Mouse (Mus musculus): ENCODE measurements around the gene Gm525.
"Not testable (repeated sequence)": the region's sequence is repeated elsewhere in the genome, so short reads cannot be mapped to it uniquely, and the experiment has no call there.

Gene Gm525

DNA sequence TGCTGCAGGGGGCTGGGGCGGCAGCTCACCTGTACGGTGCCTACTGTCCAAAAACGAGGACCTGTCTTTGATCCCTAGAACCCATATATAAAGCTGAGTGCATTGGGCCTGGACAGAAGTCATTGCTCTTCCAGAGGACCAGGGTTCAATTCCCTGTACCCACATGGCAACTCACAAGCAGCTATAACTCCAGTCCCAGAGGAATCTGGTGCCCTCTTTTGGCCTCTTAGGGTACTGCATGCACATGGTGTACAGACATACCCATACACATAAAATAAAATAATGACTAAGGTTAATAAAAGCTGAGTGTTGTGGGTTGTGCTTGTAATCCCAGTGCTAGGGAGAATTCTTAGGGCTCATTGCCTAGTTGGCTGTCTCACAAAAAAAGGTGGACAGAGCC lies 8.3 kb upstream of the Gm525 start:
- no peak for DNase-seq

DNA sequence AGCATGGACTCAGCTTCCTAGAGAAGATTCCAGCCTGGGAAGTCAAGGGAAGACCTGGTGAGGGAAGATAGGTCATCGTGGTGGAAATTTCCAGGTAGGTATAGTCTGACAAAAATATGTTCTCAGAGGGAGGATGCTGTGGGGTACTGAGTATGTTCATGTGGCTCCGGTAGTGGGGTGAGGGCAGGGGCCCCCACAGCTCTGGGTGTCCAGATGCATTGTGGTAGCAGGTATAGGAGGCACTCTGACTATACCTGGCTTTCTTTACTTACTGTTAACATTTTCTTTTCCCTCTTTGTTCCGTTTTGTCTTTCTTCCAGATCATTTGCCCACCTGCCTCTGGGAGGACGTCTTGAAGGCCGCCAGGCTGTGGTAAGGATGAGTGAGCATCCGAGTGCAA lies 7.5 kb upstream of the Gm525 start:
- no peak for DNase-seq

GRCm38 (mm10) chr11:89066750-89067149 lies 6.9 kb upstream of the Gm525 start, which contains the start of gene Dgke:
Gene Dgke, minus strand, starts transcription at chr11:89066850.
- no peak for DNase-seq

GRCm38 (mm10) chr11:89067301-89067822 lies 6.3 kb upstream of the Gm525 start:
- no peak for DNase-seq

DNA sequence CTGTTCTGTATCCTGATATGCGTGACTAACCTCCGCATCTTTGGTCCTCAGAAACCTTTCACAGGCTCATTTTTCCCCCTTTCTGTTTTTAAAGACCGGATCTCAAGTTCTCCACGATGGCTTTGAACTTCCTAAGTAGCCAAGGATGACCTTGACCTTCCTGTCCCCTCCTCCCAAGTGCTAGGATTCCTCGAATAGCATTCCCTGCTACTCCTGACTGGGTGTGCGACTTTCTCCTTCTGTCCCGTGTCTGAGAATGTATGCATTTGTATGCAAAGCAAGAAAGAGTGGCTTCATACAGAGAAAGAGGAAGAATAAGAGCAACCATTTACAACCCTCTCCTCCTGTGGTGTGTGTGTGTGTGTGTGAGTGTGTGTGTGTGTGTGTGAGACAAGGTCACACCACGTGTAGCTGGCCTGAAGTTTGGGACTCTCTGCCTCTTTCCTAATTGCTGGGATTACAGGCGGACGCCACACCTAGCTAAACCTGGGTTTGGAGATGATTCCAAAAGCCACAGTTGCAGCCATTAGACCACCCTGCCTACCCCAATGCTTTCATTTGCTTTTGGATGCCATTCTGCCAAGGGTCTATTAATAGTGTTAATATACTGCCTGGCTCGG lies 5.7 kb upstream of the Gm525 start:
- no peak for DNase-seq

- no peak for DNase-seq
Measured at GRCm38 (mm10) chr11:89068649-89069048, 5.0 kb upstream of the Gm525 start.

DNA sequence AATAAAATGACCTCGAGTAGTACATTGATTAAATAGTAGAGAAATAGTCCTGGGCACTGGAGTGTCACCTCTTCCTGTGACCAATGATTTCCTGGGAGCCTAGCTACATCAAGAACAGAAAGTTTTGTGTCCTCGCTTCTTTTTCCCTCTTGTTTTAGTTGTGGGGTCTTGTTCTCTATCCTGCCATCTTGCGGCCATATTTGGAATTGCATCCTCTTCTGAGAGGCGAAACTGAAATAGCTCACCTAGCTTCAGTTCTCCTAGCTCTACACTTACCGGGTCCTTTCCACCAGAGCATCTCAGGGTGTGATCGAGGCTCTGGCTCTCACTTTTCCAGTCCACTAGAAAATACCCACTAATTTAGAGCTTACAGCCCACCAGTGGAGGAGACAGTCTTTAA lies 4.3 kb upstream of the Gm525 start:
- peak; percentile 64 for DNase-seq

DNA sequence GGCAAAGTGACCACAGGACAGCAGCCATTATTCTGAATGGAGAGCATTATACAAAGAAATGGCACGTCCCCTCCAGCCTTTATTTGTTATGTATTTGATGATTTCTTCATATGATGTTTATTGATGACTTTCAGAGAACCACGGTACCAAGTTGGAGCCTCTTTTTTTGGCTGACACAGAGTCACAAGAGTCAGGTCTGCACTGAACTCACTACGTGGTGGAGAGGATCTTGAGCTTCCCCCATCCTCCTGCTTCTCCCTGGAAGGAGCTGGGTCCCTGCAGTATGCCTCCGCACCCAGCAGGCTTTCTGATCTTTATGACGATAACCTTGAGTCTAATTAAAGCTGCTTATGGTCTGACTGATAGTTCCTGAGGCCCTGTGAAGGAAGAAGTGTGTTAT lies 2.1 kb upstream of the Gm525 start:
- DNase-seq, result no peak

- no peak for DNase-seq
Measured at GRCm38 (mm10) chr11:89074783-89075413, 1.3 kb downstream of the Gm525 start.

GRCm38 (mm10) chr11:89076370-89076821 lies 2.8 kb downstream of the Gm525 start:
- DNase-seq, result no peak

DNA sequence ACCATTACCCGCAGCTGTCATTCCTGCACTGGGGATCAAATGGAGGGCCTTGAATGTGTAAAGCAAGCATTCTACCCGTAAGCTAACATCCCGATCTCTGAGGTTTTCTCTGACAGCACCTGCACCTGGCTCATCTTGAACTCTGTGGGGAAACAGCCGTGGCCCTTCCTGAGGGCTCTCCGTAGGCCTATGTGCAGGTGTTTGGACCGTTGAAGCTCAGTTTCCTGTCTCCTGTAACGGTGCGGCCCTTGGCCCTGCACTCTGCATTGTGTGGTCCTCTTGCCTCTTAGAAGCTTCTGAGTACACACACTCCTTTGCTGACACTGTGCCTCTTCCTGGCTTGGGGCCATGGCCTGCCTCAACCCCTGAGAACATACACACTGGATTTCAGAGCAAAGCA lies 4.0 kb downstream of the Gm525 start:
- DNase-seq, result no peak

- no peak for DNase-seq
Measured at GRCm38 (mm10) chr11:89078305-89078704, 4.7 kb downstream of the Gm525 start.

GRCm38 (mm10) chr11:89078996-89079680 lies 5.5 kb downstream of the Gm525 start:
- peak; percentile 89 for DNase-seq

DNA sequence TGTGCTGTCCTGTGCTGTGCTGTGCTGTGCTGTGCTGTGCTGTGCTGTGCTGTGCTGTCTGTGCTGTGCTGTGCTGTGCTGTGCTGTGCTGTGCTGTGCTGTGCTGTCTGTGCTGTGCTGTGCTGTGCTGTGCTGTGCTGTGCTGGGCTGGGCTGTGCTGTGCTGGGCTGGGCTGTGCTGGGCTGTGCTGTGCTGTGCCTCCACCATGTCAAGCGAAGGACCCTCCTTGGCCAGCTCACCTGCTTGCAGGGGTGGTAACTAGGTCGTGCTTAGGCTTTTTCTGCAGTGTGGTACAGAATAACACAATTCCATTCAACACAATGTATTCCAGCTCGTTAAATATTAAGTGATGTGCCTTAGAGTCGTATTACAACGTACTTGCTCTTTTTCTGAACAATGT lies 8.3 kb downstream of the Gm525 start:
- DNase-seq, result not testable (repeated sequence)

DNA sequence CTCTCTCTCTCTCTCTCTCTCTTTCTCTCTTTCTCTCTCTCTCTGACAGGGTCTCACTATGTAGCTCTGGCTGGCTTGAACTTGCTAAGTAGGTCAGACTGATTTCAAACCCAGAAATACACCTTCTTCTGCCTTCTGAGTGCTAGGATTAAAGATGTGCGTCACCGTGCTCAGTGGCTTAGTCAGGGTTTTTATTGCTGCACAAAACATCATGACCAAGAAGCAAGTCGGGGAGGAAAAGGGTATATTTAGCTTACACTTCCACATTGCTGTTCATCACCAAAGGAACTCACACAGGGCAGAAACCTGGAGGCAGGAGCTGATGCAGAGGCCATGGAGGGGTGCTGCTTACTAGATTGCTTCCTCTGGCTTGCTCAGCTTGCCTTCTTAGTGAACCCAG lies 9.1 kb downstream of the Gm525 start:
- DNase-seq, result not testable (repeated sequence)

GRCm38 (mm10) chr11:89084601-89085000 lies 11.0 kb downstream of the Gm525 start:
- DNase-seq, result peak; percentile 38

DNA sequence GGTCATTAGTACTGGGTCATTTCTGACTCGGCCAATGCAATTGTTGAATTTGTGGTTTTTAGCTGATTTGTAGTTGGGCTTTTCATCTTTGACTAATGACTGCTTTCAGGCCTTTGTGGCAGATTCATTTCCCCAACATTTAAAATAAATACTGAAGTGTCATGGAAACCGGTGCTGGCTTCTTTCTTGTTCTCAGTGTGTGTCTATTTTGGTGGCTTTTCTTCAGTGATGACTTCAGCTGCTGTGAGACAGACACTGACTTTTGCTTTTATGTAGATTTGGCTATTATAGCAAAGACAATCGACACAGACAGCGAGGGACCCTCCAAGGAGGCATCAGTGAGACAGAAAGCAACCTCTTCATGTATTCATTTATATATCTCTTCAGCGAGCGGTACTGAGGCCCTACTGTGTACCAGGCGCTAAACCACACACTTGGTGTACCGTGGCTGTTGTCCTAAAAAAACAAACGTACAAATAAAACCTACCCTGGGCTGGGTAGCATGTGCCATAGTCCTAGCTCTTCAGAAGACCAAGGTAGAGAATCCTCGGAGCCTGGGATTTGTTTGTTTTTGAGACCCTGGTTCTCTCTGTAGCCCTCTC lies 12.7 kb downstream of the Gm525 start:
- no peak for DNase-seq

- DNase-seq, result no peak
Measured at GRCm38 (mm10) chr11:89088754-89089153, 15.1 kb downstream of the Gm525 start.

DNA sequence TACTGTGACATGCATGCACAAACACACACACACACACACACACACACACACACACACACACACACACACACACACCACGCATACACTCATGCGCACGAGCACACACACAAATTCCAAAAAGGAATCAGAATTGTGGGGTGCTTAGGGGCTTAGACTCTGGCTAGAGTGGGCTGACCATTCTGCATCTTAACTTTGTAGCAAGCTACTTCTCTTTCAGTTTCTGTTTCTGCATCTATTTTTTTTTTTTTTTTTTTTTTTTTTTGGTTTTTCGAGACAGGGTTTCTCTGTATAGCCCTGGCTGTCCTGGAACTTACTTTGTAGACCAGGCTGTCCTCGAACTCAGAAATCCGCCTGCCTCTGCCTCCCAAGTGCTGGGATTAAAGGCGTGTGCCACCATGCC lies 16.7 kb downstream of the Gm525 start:
- DNase-seq, result not testable (repeated sequence)

- no peak for DNase-seq
Measured at GRCm38 (mm10) chr11:89092714-89093113, 19.1 kb downstream of the Gm525 start.

DNA sequence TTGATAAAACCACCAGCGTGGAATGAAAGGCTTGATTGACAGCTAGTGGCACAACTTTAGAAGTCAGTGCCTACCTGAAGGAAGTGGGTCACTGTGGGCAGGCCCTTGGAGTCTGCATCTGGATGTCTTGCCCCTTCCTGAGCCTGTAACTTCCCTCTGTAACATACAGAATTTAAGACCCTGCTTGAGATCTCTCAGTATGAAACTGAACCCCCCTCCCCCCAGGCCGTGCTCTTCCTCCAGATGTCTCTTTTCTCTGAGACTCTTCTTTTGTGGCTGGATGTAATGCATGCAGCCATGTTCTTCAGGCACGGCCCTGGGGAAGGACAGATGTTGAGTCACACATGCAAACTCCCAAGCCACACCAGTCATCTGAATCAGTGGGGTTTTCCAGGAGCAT lies 21.7 kb downstream of the Gm525 start:
- no peak for DNase-seq

GRCm38 (mm10) chr11:89097292-89097691 lies 23.7 kb downstream of the Gm525 start:
- not testable (repeated sequence) for DNase-seq

GRCm38 (mm10) chr11:89098083-89098835 lies 24.6 kb downstream of the Gm525 start:
- DNase-seq, result no peak

All from cerebellum, adult 8-10 months (tissue).